Mouse (Mus musculus): ENCODE results near the gene Ldah. TPM values are rescaled to one million over a fixed set of nuclear protein-coding genes. Genes with fewer than 3 reads are reported as not detected.

The Ldah gene
- polyA plus RNA-seq, 1 experiment from 2014 or later: 67.0 TPM

GRCm38 (mm10) chr12:8301011-8301814, 93.3 kb downstream of the Ldah start:
- Histone ChIP-seq H3K9ac (replicated peaks; ENCODE audit: low read depth, low read length) (0 out of 2 replicates have a peak overlapping the region, but pooled peaks have one; percentile 28), H3K4me3 (ENCODE audit: low read depth, low read length) (peak overlapping the region; percentile 31), H3K4me2 (ENCODE audit: low read depth, low read length) (peak overlapping the region; percentile 59), H3K27me3 (ENCODE audit: control insufficient read depth, insufficient read depth, low read length) (peaks cover 64% of the 10 kb centered on the region), H3K36me3 (ENCODE audit: control insufficient read depth, insufficient read depth, low read length) (no peaks in the 10 kb centered on the region), H3K4me1 (ENCODE audit: control insufficient read depth, insufficient read depth, low read length) (peaks cover 11% of the 10 kb centered on the region; the same call in 1 of the 2 replicates), H3K9me3 (ENCODE audit: control insufficient read depth, low read length) (no peaks in the 10 kb centered on the region), H3K27ac (ENCODE audit: low read depth, low read length) (no peak overlapping the region)
- 0 out of 2 replicates have a peak, but pooled peaks have one; percentile 6 for ATAC-seq (ENCODE audit: low read depth)
- 2% methylated on average over 45 of the region's 46 CpGs for WGBS

- no peak within 1 kb of the TSS for H3K27ac ChIP-seq (ENCODE audit: low read depth, low read length)
- ATAC-seq (ENCODE audit: low read depth): peak; percentile 41; the same call in 1 of the 2 replicates
- WGBS: under 1% methylated on average over 44 of the region's 53 CpGs
Observed at GRCm38 (mm10) chr12:8301841-8302431, 94.0 kb downstream of the Ldah start, which contains the start of gene Gdf7. Gene Gdf7 (minus strand): TSS chr12:8301954.

GRCm38 (mm10) chr12:8305258-8305657, 97.4 kb downstream of the Ldah start:
- H3K4me3 ChIP-seq (ENCODE audit: low read depth, low read length): no peak overlapping the region
- no peak overlapping the region for H3K9ac ChIP-seq (replicated peaks; ENCODE audit: low read depth, low read length)
- H3K4me2 ChIP-seq (ENCODE audit: low read depth, low read length): no peak overlapping the region
- no peaks in the 10 kb centered on the region for H3K9me3 ChIP-seq (ENCODE audit: control insufficient read depth, low read length)
- H3K4me1 ChIP-seq (ENCODE audit: control insufficient read depth, insufficient read depth, low read length): peaks cover 8% of the 10 kb centered on the region; the same call in 1 of the 2 replicates
- H3K27ac ChIP-seq (ENCODE audit: low read depth, low read length): no peak overlapping the region
- ATAC-seq (ENCODE audit: low read depth): no peak
- WGBS: 48% methylated on average over 2 of the region's 2 CpGs
- H3K27me3 ChIP-seq (ENCODE audit: control insufficient read depth, insufficient read depth, low read length): peaks cover 37% of the 10 kb centered on the region
- no peaks in the 10 kb centered on the region for H3K36me3 ChIP-seq (ENCODE audit: control insufficient read depth, insufficient read depth, low read length)

More at GRCm38 (mm10) chr12:8301841-8302431, 94.0 kb downstream of the Ldah start, which contains the start of gene Gdf7:
- peaks cover 59% of the 10 kb centered on the region for H3K27me3 ChIP-seq (ENCODE audit: control insufficient read depth, insufficient read depth, low read length)
- H3K9ac ChIP-seq (replicated peaks; ENCODE audit: low read depth, low read length): 0 out of 2 replicates have a peak within 1 kb of the TSS, but pooled peaks have one; percentile 28
- H3K36me3 ChIP-seq (ENCODE audit: control insufficient read depth, insufficient read depth, low read length): no peaks in the 10 kb centered on the region
- H3K4me1 ChIP-seq (ENCODE audit: control insufficient read depth, insufficient read depth, low read length): peaks cover 11% of the 10 kb centered on the region; the same call in 1 of the 2 replicates
- H3K4me2 ChIP-seq (ENCODE audit: low read depth, low read length): peak within 1 kb of the TSS; percentile 59
- H3K4me3 ChIP-seq (ENCODE audit: low read depth, low read length): peak within 1 kb of the TSS; percentile 31
- H3K9me3 ChIP-seq (ENCODE audit: control insufficient read depth, low read length): no peaks in the 10 kb centered on the region

DNA sequence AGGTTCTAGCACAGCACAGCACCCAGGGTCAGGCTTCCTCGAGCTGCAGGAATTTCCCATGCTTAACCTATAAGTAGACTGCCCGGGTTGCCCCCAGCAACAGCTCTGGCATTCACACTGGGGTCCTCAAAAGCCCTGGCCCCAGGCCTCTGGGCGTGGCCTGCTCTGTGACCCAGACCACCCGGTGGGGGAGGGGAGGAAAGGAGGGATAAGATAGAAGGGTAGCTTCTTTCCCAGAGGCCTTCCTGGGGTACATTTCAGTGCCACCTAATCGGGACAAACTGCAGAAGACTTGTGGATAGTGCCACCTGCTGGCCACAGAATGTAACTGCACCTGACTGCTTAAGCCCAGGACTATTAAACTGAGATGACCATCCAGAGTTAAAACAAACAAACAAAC, 98.5 kb downstream of the Ldah start:
- H3K9ac ChIP-seq (replicated peaks; ENCODE audit: low read depth, low read length): no peak overlapping the region
- peak; percentile 50; the same call in 1 of the 2 replicates for ATAC-seq (ENCODE audit: low read depth)
- no peaks in the 10 kb centered on the region for H3K36me3 ChIP-seq (ENCODE audit: control insufficient read depth, insufficient read depth, low read length)
- peaks cover 26% of the 10 kb centered on the region for H3K27me3 ChIP-seq (ENCODE audit: control insufficient read depth, insufficient read depth, low read length)
- WGBS: 4% methylated on average over 5 of the region's 5 CpGs
- H3K4me1 ChIP-seq (ENCODE audit: control insufficient read depth, insufficient read depth, low read length): peaks cover 5% of the 10 kb centered on the region; the same call in 1 of the 2 replicates
- H3K4me3 ChIP-seq (ENCODE audit: low read depth, low read length): no peak overlapping the region
- H3K9me3 ChIP-seq (ENCODE audit: control insufficient read depth, low read length): no peaks in the 10 kb centered on the region
- no peak overlapping the region for H3K27ac ChIP-seq (ENCODE audit: low read depth, low read length)
- no peak overlapping the region for H3K4me2 ChIP-seq (ENCODE audit: low read depth, low read length)

GRCm38 (mm10) chr12:8306910-8307309, 99.0 kb downstream of the Ldah start:
- Histone ChIP-seq H3K36me3 (ENCODE audit: control insufficient read depth, insufficient read depth, low read length) (no peaks in the 10 kb centered on the region), H3K4me1 (ENCODE audit: control insufficient read depth, insufficient read depth, low read length) (no peaks in the 10 kb centered on the region; the same call in 1 of the 2 replicates), H3K9ac (replicated peaks; ENCODE audit: low read depth, low read length) (no peak overlapping the region), H3K4me3 (ENCODE audit: low read depth, low read length) (no peak overlapping the region), H3K9me3 (ENCODE audit: control insufficient read depth, low read length) (no peaks in the 10 kb centered on the region), H3K27me3 (ENCODE audit: control insufficient read depth, insufficient read depth, low read length) (peaks cover 21% of the 10 kb centered on the region), H3K27ac (ENCODE audit: low read depth, low read length) (no peak overlapping the region), H3K4me2 (ENCODE audit: low read depth, low read length) (no peak overlapping the region)
- ATAC-seq (ENCODE audit: low read depth): peak; percentile 7; the same call in 1 of the 2 replicates
- WGBS: 58% methylated on average over 1 of the region's 1 CpGs

DNA sequence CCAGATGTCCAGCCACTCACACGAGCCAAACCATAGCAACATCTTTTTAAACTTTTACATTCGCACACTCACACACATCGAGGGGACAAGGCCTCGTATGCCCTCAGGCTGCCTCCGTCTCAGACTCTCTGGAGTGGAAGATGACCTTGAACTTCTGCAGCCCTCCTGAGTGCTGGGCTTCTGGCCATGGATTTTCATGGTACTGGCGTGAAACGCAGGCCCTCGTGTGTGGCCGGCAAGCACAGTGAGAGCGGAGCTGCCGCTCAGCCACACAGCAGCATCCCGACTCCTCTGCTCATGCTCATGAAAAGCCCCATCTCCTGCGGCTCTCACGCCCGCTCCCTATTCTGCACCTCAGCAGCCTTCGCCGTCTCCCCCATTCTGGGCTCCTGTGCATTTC, 103.1 kb downstream of the Ldah start:
- H3K4me1 ChIP-seq (ENCODE audit: control insufficient read depth, insufficient read depth, low read length): peaks cover 10% of the 10 kb centered on the region
- no peaks in the 10 kb centered on the region for H3K36me3 ChIP-seq (ENCODE audit: control insufficient read depth, insufficient read depth, low read length)
- H3K4me2 ChIP-seq (ENCODE audit: low read depth, low read length): no peak overlapping the region
- H3K4me3 ChIP-seq (ENCODE audit: low read depth, low read length): no peak overlapping the region
- ATAC-seq (ENCODE audit: low read depth): no peak
- H3K27me3 ChIP-seq (ENCODE audit: control insufficient read depth, insufficient read depth, low read length): no peaks in the 10 kb centered on the region
- no peaks in the 10 kb centered on the region for H3K9me3 ChIP-seq (ENCODE audit: control insufficient read depth, low read length)
- WGBS: 44% methylated on average over 17 of the region's 17 CpGs
- H3K27ac ChIP-seq (ENCODE audit: low read depth, low read length): no peak overlapping the region
- no peak overlapping the region for H3K9ac ChIP-seq (replicated peaks; ENCODE audit: low read depth, low read length)

DNA sequence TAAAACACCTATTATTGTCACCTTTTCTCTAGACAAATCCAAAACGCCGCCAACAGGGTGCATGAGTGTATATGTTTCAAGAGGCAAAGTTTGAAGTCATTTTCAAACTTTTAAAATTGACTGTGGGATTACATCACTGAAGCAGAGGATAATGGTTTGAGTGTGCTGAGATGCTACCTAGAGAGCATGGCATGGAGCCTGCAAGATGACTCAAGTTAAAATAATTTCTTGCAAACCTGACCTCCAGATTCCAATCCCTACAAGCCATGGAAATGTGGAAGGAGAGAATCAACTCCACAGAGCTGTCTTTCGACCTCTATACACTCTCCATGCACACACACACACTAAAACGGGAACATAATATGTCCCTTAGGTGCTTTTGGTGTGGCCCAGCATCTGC, 104.4 kb downstream of the Ldah start:
- ATAC-seq (ENCODE audit: low read depth): no peak
- Histone ChIP-seq H3K36me3 (ENCODE audit: control insufficient read depth, insufficient read depth, low read length) (no peaks in the 10 kb centered on the region), H3K9me3 (ENCODE audit: control insufficient read depth, low read length) (no peaks in the 10 kb centered on the region), H3K27me3 (ENCODE audit: control insufficient read depth, insufficient read depth, low read length) (no peaks in the 10 kb centered on the region), H3K27ac (ENCODE audit: low read depth, low read length) (no peak overlapping the region), H3K4me3 (ENCODE audit: low read depth, low read length) (no peak overlapping the region), H3K4me1 (ENCODE audit: control insufficient read depth, insufficient read depth, low read length) (peaks cover 10% of the 10 kb centered on the region), H3K9ac (replicated peaks; ENCODE audit: low read depth, low read length) (no peak overlapping the region), H3K4me2 (ENCODE audit: low read depth, low read length) (no peak overlapping the region)
- WGBS: 79% methylated on average over 4 of the region's 4 CpGs

- H3K36me3 ChIP-seq (ENCODE audit: control insufficient read depth, insufficient read depth, low read length): no peaks in the 10 kb centered on the region
- no peaks in the 10 kb centered on the region for H3K27me3 ChIP-seq (ENCODE audit: control insufficient read depth, insufficient read depth, low read length)
- peak; percentile 91 for ATAC-seq (ENCODE audit: low read depth)
- peak within 1 kb of the TSS; percentile 88 for H3K4me2 ChIP-seq (ENCODE audit: low read depth, low read length)
- H3K9me3 ChIP-seq (ENCODE audit: control insufficient read depth, low read length): no peaks in the 10 kb centered on the region
- no peak within 1 kb of the TSS for H3K27ac ChIP-seq (ENCODE audit: low read depth, low read length)
- H3K9ac ChIP-seq (replicated peaks; ENCODE audit: low read depth, low read length): peak within 1 kb of the TSS; percentile 70
- peak within 1 kb of the TSS; percentile 62 for H3K4me3 ChIP-seq (ENCODE audit: low read depth, low read length)
- WGBS: under 1% methylated on average over 38 of the region's 38 CpGs
- peaks cover 10% of the 10 kb centered on the region for H3K4me1 ChIP-seq (ENCODE audit: control insufficient read depth, insufficient read depth, low read length)
Observed at GRCm38 (mm10) chr12:8313270-8313771, 105.4 kb downstream of the Ldah start, which contains the start of gene Hs1bp3. Gene Hs1bp3 (plus strand): TSS chr12:8313432.
